Mouse (Mus musculus): ENCODE data around the gene Dohh.

DNA sequence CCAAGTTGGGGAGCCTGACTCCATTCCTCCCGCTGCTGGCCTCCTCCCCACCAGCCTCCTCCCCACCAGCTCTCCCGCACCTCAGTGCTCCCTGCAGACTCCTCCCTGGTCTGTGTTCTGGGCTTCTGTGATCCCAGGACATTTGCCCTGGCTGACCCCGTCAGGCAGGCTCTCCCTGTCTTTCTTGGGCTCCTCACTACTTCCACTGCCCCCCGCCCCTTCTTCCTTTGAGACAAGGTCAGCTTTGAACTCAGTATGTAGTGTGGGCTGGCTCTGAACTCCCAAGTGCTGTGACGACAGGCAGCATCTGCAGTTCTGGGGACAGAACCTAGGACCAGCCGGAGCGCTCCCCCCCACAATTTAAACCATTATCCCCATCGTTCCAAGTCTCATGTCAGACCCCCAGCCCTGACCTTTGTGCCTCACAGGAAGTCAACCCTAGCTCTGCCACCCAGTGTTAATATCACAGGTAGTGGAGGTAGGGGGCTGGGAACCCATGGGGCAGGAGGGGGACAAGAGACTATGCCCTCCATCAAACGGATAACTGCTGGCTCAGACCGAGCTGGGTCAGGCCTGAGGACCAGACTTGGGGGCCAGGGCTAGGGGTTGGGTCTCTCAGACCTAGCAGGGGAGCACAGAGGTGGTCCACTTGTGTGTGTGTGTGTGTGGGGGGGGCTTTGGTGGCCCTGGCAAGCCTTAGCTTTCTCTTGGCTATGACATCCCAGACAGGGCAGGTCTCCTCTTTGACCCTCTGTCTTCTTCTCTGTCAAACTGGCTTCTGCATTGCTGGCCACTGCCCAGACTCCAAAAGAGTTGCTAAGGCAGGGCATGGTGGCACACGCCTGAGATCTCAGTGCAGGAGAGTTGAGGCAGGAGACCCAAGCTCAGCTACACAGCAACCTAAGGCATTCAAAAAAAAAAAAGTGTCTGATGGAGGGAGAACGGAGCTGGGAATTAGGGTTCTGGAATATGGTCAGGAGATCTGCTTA, 33.3 kb downstream of the Dohh start:
- TF ChIP-seq CTCF (IDR thresholded peaks at IDR 0.05; ENCODE audit: low read depth, low read length) (no peak), EP300 (IDR thresholded peaks at IDR 0.05; ENCODE audit: insufficient read depth, low read depth, low read length) (no peak)
